Mouse (Mus musculus) limb, embryonic 15.5 days (tissue): Measurements from ENCODE around the gene Ldb2. TPM values are rescaled to one million over a fixed set of nuclear protein-coding genes. Genes with fewer than 3 reads are reported as not detected.

Source experiments
- ATAC-seq: fragments of 200-750 bp; cut with Nextera tagmentation; 2 replicates; pipeline ENCODE4 v1.8.0; 2017; ENCODE audit warnings: low read depth, moderate TSS enrichment; ENCODE audit not compliant: insufficient number of reproducible peaks, low FRiP score, low TSS enrichment
- H3K27ac ChIP-seq: fragments of 300-500 bp; sonication (generic); 2 replicates; pipeline ENCODE4 v1.5.1; 2015; ENCODE audit warnings: moderate library complexity, mild to moderate bottlenecking, inconsistent platforms
- H3K27me3 ChIP-seq: fragments of 300-500 bp; sonication (generic); 2 replicates; pipeline ENCODE4 v1.6.1; 2015; ENCODE audit warnings: inconsistent platforms
- H3K36me3 ChIP-seq: fragments of 300-500 bp; sonication (generic); 2 replicates; pipeline ENCODE4 v1.6.1; 2015; ENCODE audit warnings: inconsistent platforms
- H3K4me1 ChIP-seq: fragments of 300-500 bp; sonication (generic); 2 replicates; pipeline ENCODE4 v1.6.1; 2015; ENCODE audit warnings: inconsistent platforms
- H3K4me2 ChIP-seq: fragments of 300-500 bp; sonication (generic); 2 replicates; pipeline ENCODE4 v1.6.1; 2015; ENCODE audit warnings: mild to moderate bottlenecking, inconsistent platforms
- H3K4me3 ChIP-seq: fragments of 300-500 bp; sonication (generic); 2 replicates; pipeline ENCODE4 v1.5.1; 2015; ENCODE audit warnings: mild to moderate bottlenecking, inconsistent platforms
- H3K9ac ChIP-seq: fragments of 300-500 bp; sonication (generic); 2 replicates; pipeline ENCODE4 v1.6.1; 2015; ENCODE audit warnings: inconsistent platforms
- H3K9me3 ChIP-seq: fragments of 300-500 bp; sonication (generic); 2 replicates; pipeline ENCODE4 v1.6.1; 2016; ENCODE audit warnings: inconsistent platforms
- WGBS: fragments of 180-500 bp; shearing (Covaris S2); methylation state at CpG from one replicate; pipeline ENCODE4 v1.1.7; 2015; 5-methylcytosine and 5-hydroxymethylcytosine counted together
- polyA plus RNA-seq: library from polyadenylated mRNA; unstranded; fragments of >200 nt; fragmentation: Nextera tagmentation; extraction: Ambion mirVana; gene quantifications from 2 replicates; pipeline ENCODE4 v1.2.1, GENCODE M21; 2015

Gene Ldb2
- polyA plus RNA-seq, 1 experiment from 2014 or later: 57.9 TPM

- no peak overlapping the region for H3K4me3 ChIP-seq
- no peak overlapping the region for H3K27ac ChIP-seq
- WGBS: 85% methylated on average over 5 of the region's 5 CpGs
- H3K9ac ChIP-seq: no peak overlapping the region
- no peaks in the 10 kb centered on the region for H3K9me3 ChIP-seq
- no peaks in the 10 kb centered on the region for H3K4me1 ChIP-seq
- no peak overlapping the region for H3K4me2 ChIP-seq
- no peak for ATAC-seq
- H3K27me3 ChIP-seq: no peaks in the 10 kb centered on the region
- 0 out of 2 replicates have a peak, but pooled peaks cover 5% of the 10 kb centered on the region for H3K36me3 ChIP-seq
Measured at GRCm38 (mm10) chr5:44537316-44537999, 262.0 kb downstream of the Ldb2 start.

GRCm38 (mm10) chr5:44529466-44529865 is 270.0 kb downstream of the Ldb2 start:
- WGBS: 73% methylated on average over 3 of the region's 3 CpGs

GRCm38 (mm10) chr5:44529001-44529400 is 270.5 kb downstream of the Ldb2 start:
- H3K4me1 ChIP-seq: no peaks in the 10 kb centered on the region
- H3K4me2 ChIP-seq: no peak overlapping the region
- 76% methylated on average over 1 of the region's 1 CpGs for WGBS
- no peaks in the 10 kb centered on the region for H3K9me3 ChIP-seq
- H3K27ac ChIP-seq: no peak overlapping the region
- no peak overlapping the region for H3K9ac ChIP-seq
- no peaks in the 10 kb centered on the region for H3K36me3 ChIP-seq
- ATAC-seq: no peak
- no peaks in the 10 kb centered on the region for H3K27me3 ChIP-seq
- no peak overlapping the region for H3K4me3 ChIP-seq

More at GRCm38 (mm10) chr5:44529466-44529865, 270.0 kb downstream of the Ldb2 start:
- Histone ChIP-seq H3K4me1 (no peaks in the 10 kb centered on the region), H3K4me2 (no peak overlapping the region), H3K9me3 (no peaks in the 10 kb centered on the region), H3K9ac (no peak overlapping the region), H3K27me3 (no peaks in the 10 kb centered on the region), H3K4me3 (no peak overlapping the region), H3K36me3 (0 out of 2 replicates have a peak, but pooled peaks cover 3% of the 10 kb centered on the region), H3K27ac (no peak overlapping the region)
- no peak for ATAC-seq

GRCm38 (mm10) chr5:44505221-44505620 is 294.3 kb downstream of the Ldb2 start:
- Histone ChIP-seq H3K4me2 (no peak overlapping the region), H3K27me3 (no peaks in the 10 kb centered on the region), H3K9me3 (no peaks in the 10 kb centered on the region), H3K4me1 (no peaks in the 10 kb centered on the region), H3K27ac (no peak overlapping the region), H3K4me3 (no peak overlapping the region), H3K36me3 (no peaks in the 10 kb centered on the region), H3K9ac (no peak overlapping the region)
- no peak for ATAC-seq
- 68% methylated on average over 5 of the region's 5 CpGs for WGBS

- Histone ChIP-seq H3K36me3 (no peaks in the 10 kb centered on the region), H3K27ac (no peak overlapping the region), H3K9me3 (no peaks in the 10 kb centered on the region), H3K4me2 (no peak overlapping the region), H3K4me1 (no peaks in the 10 kb centered on the region), H3K27me3 (no peaks in the 10 kb centered on the region), H3K4me3 (no peak overlapping the region), H3K9ac (no peak overlapping the region)
- WGBS: 48% methylated on average over 5 of the region's 5 CpGs
- ATAC-seq: no peak
Measured at GRCm38 (mm10) chr5:44504786-44505185, 294.7 kb downstream of the Ldb2 start.

GRCm38 (mm10) chr5:44498229-44498628 is 301.3 kb downstream of the Ldb2 start:
- H3K36me3 ChIP-seq: no peaks in the 10 kb centered on the region
- no peak overlapping the region for H3K4me3 ChIP-seq
- no peaks in the 10 kb centered on the region for H3K27me3 ChIP-seq
- no peaks in the 10 kb centered on the region for H3K9me3 ChIP-seq
- ATAC-seq: no peak
- H3K9ac ChIP-seq: no peak overlapping the region
- no peaks in the 10 kb centered on the region for H3K4me1 ChIP-seq
- 83% methylated on average over 1 of the region's 1 CpGs for WGBS
- H3K4me2 ChIP-seq: no peak overlapping the region
- no peak overlapping the region for H3K27ac ChIP-seq

GRCm38 (mm10) chr5:44496854-44497253 is 302.6 kb downstream of the Ldb2 start:
- Histone ChIP-seq H3K27me3 (no peaks in the 10 kb centered on the region), H3K27ac (no peak overlapping the region), H3K4me3 (no peak overlapping the region), H3K9me3 (no peaks in the 10 kb centered on the region), H3K9ac (no peak overlapping the region), H3K4me2 (no peak overlapping the region), H3K36me3 (no peaks in the 10 kb centered on the region), H3K4me1 (no peaks in the 10 kb centered on the region)
- ATAC-seq: no peak
- WGBS: 69% methylated on average over 3 of the region's 3 CpGs

- H3K9ac ChIP-seq: no peak overlapping the region
- no peak overlapping the region for H3K4me3 ChIP-seq
- no peaks in the 10 kb centered on the region for H3K4me1 ChIP-seq
- H3K9me3 ChIP-seq: no peaks in the 10 kb centered on the region
- no peaks in the 10 kb centered on the region for H3K36me3 ChIP-seq
- no peak overlapping the region for H3K4me2 ChIP-seq
- 76% methylated on average over 4 of the region's 4 CpGs for WGBS
- H3K27ac ChIP-seq: no peak overlapping the region
- no peak for ATAC-seq
- no peaks in the 10 kb centered on the region for H3K27me3 ChIP-seq
Measured at GRCm38 (mm10) chr5:44495092-44495491, 304.4 kb downstream of the Ldb2 start.

GRCm38 (mm10) chr5:44494133-44494532 is 305.3 kb downstream of the Ldb2 start:
- Histone ChIP-seq H3K4me3 (no peak overlapping the region), H3K9me3 (no peaks in the 10 kb centered on the region), H3K36me3 (no peaks in the 10 kb centered on the region), H3K4me1 (no peaks in the 10 kb centered on the region), H3K9ac (no peak overlapping the region), H3K27me3 (no peaks in the 10 kb centered on the region), H3K4me2 (no peak overlapping the region), H3K27ac (no peak overlapping the region)
- no peak for ATAC-seq
- 68% methylated on average over 9 of the region's 9 CpGs for WGBS

- no peak for ATAC-seq
- H3K9ac ChIP-seq: no peak overlapping the region
- no peak overlapping the region; the same call in 1 of the 2 replicates for H3K27ac ChIP-seq
- no peak overlapping the region for H3K4me2 ChIP-seq
- H3K4me3 ChIP-seq: no peak overlapping the region
- no peaks in the 10 kb centered on the region for H3K36me3 ChIP-seq
- H3K27me3 ChIP-seq: no peaks in the 10 kb centered on the region
- H3K9me3 ChIP-seq: no peaks in the 10 kb centered on the region
- 92% methylated on average over 1 of the region's 1 CpGs for WGBS
- no peaks in the 10 kb centered on the region for H3K4me1 ChIP-seq
Measured at GRCm38 (mm10) chr5:44491526-44491925, 308.0 kb downstream of the Ldb2 start.

GRCm38 (mm10) chr5:44490462-44490861 is 309.0 kb downstream of the Ldb2 start:
- Histone ChIP-seq H3K36me3 (no peaks in the 10 kb centered on the region), H3K9me3 (no peaks in the 10 kb centered on the region), H3K9ac (no peak overlapping the region), H3K27me3 (no peaks in the 10 kb centered on the region), H3K27ac (no peak overlapping the region), H3K4me3 (no peak overlapping the region), H3K4me2 (no peak overlapping the region), H3K4me1 (no peaks in the 10 kb centered on the region)
- 94% methylated on average over 6 of the region's 6 CpGs for WGBS
- no peak for ATAC-seq

- no peak overlapping the region for H3K9ac ChIP-seq
- no peak overlapping the region for H3K27ac ChIP-seq
- H3K4me2 ChIP-seq: no peak overlapping the region
- H3K36me3 ChIP-seq: no peaks in the 10 kb centered on the region
- no peak for ATAC-seq
- H3K9me3 ChIP-seq: no peaks in the 10 kb centered on the region
- H3K27me3 ChIP-seq: no peaks in the 10 kb centered on the region
- WGBS: 65% methylated on average over 11 of the region's 11 CpGs
- 0 out of 2 replicates have a peak, but pooled peaks cover 2% of the 10 kb centered on the region for H3K4me1 ChIP-seq
- H3K4me3 ChIP-seq: no peak overlapping the region
Measured at GRCm38 (mm10) chr5:44483426-44484106, 315.9 kb downstream of the Ldb2 start.
